Mouse (Mus musculus): ENCODE results near the gene Lats2. TPM values are rescaled to one million over a fixed set of nuclear protein-coding genes. Genes with fewer than 3 reads are reported as not detected.
A peak's percentile ranks its signal among the peaks of the same experiment; 100 is the strongest.
"Not testable (repeated sequence)": the region's sequence is repeated elsewhere in the genome, so short reads cannot be mapped to it uniquely, and the experiment has no call there.

The Lats2 gene
- polyA plus RNA-seq, 2 experiments = 25.3 to 28.5 TPM

DNA sequence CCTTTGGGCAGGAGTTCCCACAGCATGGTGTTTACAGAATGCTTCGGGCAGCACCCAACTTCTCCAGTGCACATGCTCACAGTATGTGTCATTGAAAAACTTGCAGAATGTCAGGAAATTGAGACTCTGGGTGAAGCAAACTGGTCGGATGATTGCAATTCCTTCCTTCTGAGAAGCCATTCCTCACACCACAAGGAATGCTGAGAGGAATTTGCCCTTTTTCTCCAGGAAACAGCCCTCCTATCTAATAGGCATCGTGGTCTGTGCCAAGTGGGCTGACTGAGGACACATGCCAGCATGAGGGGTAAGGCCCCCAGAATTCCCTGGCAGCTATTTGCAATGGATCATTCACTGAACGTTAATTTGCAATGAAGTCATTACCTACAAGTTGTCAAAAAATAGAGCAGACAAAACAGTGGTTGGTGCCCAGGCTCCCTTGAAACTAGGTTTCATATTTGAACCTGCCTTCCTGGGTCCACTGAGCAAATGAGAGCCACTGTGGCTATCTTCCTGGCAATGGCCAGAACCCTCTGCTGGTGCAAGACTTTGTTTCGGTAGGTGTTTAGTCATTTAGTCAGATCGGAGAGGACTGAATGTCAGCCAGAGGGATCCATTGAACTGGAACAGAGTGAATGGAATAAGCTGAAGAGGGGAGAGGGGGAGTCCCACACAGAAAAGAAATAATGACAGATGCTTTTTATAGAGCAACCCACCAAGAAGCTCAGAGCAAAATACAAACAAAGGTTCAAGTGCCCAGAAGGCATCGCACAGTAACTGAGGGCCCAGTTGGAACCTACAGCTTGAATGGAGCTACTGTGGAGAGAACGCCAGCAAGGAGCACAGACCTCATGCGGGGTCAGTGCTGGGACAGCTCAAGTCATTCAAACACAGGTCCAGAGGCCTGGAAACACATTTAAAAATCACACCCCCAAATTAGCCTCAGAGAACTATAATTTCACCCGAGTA, 2.5 kb upstream of the Lats2 start:
- no peaks in the 10 kb centered on the region for H3K36me3 ChIP-seq (ENCODE audit: control insufficient read depth, insufficient read depth, low read length)
- WGBS = 67% methylated on average over 10 of the region's 10 CpGs
- H3K4me2 ChIP-seq (replicated peaks; ENCODE audit: low read depth, low read length, severe bottlenecking) = no peak overlapping the region
- no peak for TF ChIP-seq POLR2A (IDR thresholded peaks at IDR 0.05; ENCODE audit: borderline replicate concordance, extremely low read depth, insufficient read depth, insufficient read length)
- H3K4me1 ChIP-seq (ENCODE audit: control insufficient read depth, insufficient read depth, low read length) = peaks cover 9% of the 10 kb centered on the region; the same call in 1 of the 2 replicates
- DNase-seq (ENCODE audit: low spot score) (no peak), ATAC-seq (ENCODE audit: low FRiP score, low read depth) (no peak)
- no peaks in the 10 kb centered on the region for H3K9me3 ChIP-seq (ENCODE audit: control insufficient read depth, low read length)
- peak overlapping the region; percentile 33; the same call in 1 of the 2 replicates for H3K27ac ChIP-seq (replicated peaks; ENCODE audit: low read depth, low read length)
- H3K27me3 ChIP-seq (ENCODE audit: control insufficient read depth, insufficient read depth, low read length) = no peaks in the 10 kb centered on the region
- H3K9ac ChIP-seq (ENCODE audit: low read depth, low read length, severe bottlenecking) = no peak overlapping the region
- H3K4me3 ChIP-seq (replicated peaks; ENCODE audit: low read length) = no peak overlapping the region

DNA sequence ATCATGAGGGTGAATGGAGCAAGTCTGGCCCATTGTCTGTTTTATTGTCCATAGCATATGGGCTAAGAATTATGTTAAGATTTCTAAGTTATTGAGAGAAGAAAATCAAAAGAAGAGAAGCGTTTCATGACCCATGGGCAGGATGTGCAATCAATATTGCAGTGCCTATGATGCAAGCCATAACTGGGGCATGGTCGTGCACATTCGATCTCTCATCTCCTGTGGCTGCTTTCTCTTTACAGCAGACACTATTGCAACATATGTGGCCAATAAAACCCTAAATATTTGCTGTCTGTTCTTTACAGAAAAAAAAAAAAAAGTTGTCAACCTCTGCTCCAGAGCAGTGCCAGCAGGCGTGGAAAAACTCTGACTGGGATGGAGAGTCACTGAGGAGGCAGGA, 2.1 kb downstream of the Lats2 start:
- H3K27me3 ChIP-seq (ENCODE audit: control insufficient read depth, insufficient read depth, low read length) = no peaks in the 10 kb centered on the region
- no peak overlapping the region for H3K4me2 ChIP-seq (replicated peaks; ENCODE audit: low read depth, low read length, severe bottlenecking)
- no peak for TF ChIP-seq POLR2A (IDR thresholded peaks at IDR 0.05; ENCODE audit: borderline replicate concordance, extremely low read depth, insufficient read depth, insufficient read length)
- H3K9me3 ChIP-seq (ENCODE audit: control insufficient read depth, low read length) = no peaks in the 10 kb centered on the region
- no peaks in the 10 kb centered on the region for H3K36me3 ChIP-seq (ENCODE audit: control insufficient read depth, insufficient read depth, low read length)
- H3K4me3 ChIP-seq (replicated peaks; ENCODE audit: low read length) = no peak overlapping the region
- no peak overlapping the region for H3K9ac ChIP-seq (ENCODE audit: low read depth, low read length, severe bottlenecking)
- DNase-seq (ENCODE audit: low spot score) (no peak), ATAC-seq (ENCODE audit: low FRiP score, low read depth) (no peak)
- peaks cover 9% of the 10 kb centered on the region; the same call in 1 of the 2 replicates for H3K4me1 ChIP-seq (ENCODE audit: control insufficient read depth, insufficient read depth, low read length)
- WGBS = 69% methylated on average over 4 of the region's 4 CpGs
- H3K27ac ChIP-seq (replicated peaks; ENCODE audit: low read depth, low read length) = no peak overlapping the region

DNA sequence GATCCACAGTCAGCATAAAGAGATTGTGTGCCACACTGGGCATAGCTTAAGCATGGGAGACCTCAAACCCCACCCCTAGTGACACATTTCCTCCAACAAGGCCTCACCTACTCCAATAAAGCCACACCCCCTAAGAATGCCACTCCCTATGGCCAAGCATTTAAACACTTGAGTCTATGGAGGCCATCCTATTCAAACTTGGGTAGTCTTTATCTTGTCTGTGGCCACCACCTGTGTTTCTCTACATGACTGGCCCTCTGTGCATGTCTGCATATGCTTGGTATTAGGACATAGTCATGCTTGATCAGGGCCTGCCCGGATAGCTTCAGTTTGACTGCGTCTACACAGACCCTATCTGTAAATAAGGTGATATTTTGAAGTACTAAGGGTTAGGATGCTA, 2.5 kb downstream of the Lats2 start:
- Histone ChIP-seq H3K9me3 (ENCODE audit: control insufficient read depth, low read length) (no peaks in the 10 kb centered on the region), H3K27me3 (ENCODE audit: control insufficient read depth, insufficient read depth, low read length) (no peaks in the 10 kb centered on the region), H3K27ac (replicated peaks; ENCODE audit: low read depth, low read length) (no peak overlapping the region), H3K4me2 (replicated peaks; ENCODE audit: low read depth, low read length, severe bottlenecking) (no peak overlapping the region), H3K4me1 (ENCODE audit: control insufficient read depth, insufficient read depth, low read length) (peaks cover 9% of the 10 kb centered on the region; the same call in 1 of the 2 replicates), H3K36me3 (ENCODE audit: control insufficient read depth, insufficient read depth, low read length) (no peaks in the 10 kb centered on the region), H3K9ac (ENCODE audit: low read depth, low read length, severe bottlenecking) (no peak overlapping the region), H3K4me3 (replicated peaks; ENCODE audit: low read length) (no peak overlapping the region)
- DNase-seq (ENCODE audit: low spot score) = no peak
- TF ChIP-seq POLR2A (IDR thresholded peaks at IDR 0.05; ENCODE audit: borderline replicate concordance, extremely low read depth, insufficient read depth, insufficient read length) = no peak
- 86% methylated on average over 2 of the region's 2 CpGs for WGBS
- no peak for ATAC-seq (ENCODE audit: low FRiP score, low read depth)

DNA sequence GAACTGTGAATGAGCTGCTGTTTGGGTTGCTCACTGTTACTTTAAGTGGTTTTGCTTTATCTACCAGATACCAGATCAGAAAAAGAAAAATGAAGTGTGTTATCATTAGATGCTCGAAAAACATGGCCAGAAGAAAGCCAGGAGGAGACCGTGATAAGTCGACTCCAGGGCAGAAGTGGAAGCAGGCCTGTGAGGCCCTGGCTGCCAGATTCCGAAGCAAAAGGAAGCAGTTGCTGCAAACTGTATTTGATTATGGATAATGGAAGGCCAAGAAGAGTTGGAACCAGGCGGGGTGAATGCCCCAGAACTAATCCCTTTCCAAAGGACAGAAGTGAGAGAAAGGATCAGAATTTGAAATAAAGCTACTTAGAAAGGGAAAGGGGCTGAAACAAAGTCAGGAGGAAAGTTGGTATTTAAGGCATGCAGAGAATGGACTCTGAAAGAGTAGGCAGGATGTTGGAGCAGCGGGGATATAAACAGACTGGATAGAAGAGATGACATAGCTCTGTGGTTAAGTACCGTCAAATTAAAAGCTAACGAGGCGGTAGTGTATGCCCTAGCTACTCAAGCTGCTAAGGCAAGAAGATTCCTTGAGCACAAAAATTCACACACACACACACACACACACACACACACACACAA, 4.7 kb downstream of the Lats2 start:
- Histone ChIP-seq H3K4me1 (ENCODE audit: control insufficient read depth, insufficient read depth, low read length) (no peaks in the 10 kb centered on the region), H3K9ac (ENCODE audit: low read depth, low read length, severe bottlenecking) (0 out of 2 replicates have a peak overlapping the region, but pooled peaks have one; percentile 7), H3K27ac (replicated peaks; ENCODE audit: low read depth, low read length) (0 out of 2 replicates have a peak overlapping the region, but pooled peaks have one; percentile 19), H3K9me3 (ENCODE audit: control insufficient read depth, low read length) (no peaks in the 10 kb centered on the region), H3K4me2 (replicated peaks; ENCODE audit: low read depth, low read length, severe bottlenecking) (no peak overlapping the region), H3K36me3 (ENCODE audit: control insufficient read depth, insufficient read depth, low read length) (no peaks in the 10 kb centered on the region), H3K4me3 (replicated peaks; ENCODE audit: low read length) (no peak overlapping the region), H3K27me3 (ENCODE audit: control insufficient read depth, insufficient read depth, low read length) (no peaks in the 10 kb centered on the region)
- no peak for DNase-seq (ENCODE audit: low spot score)
- ATAC-seq (ENCODE audit: low FRiP score, low read depth) = no peak
- WGBS = 28% methylated on average over 9 of the region's 9 CpGs
- TF ChIP-seq POLR2A (IDR thresholded peaks at IDR 0.05; ENCODE audit: borderline replicate concordance, extremely low read depth, insufficient read depth, insufficient read length) = no peak

DNA sequence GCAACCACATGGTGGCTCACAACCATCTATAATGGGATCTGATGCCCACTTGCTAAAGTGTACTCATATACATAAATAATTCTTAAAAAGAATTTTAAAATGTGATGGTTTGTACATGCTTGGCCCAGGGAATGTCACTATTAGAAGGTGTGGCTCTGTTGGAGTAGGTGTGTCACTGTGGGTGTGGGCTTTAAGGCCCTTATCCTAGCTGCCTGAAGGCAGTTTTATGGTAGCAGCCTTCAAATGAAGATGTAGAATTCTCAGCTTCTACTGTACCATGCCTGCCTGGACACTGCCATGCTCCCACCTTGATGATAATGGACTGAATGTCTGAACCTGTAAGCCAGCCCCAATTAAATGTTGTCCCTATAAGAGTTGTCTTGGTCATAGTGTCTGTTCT, 7.2 kb downstream of the Lats2 start:
- H3K9ac ChIP-seq (ENCODE audit: low read depth, low read length, severe bottlenecking); H3K4me1 ChIP-seq (ENCODE audit: control insufficient read depth, insufficient read depth, low read length); H3K36me3 ChIP-seq (ENCODE audit: control insufficient read depth, insufficient read depth, low read length); DNase-seq (ENCODE audit: low spot score); H3K4me3 ChIP-seq (replicated peaks; ENCODE audit: low read length); H3K9me3 ChIP-seq (ENCODE audit: control insufficient read depth, low read length); H3K27me3 ChIP-seq (ENCODE audit: control insufficient read depth, insufficient read depth, low read length); ATAC-seq (ENCODE audit: low FRiP score, low read depth); H3K4me2 ChIP-seq (replicated peaks; ENCODE audit: low read depth, low read length, severe bottlenecking); H3K27ac ChIP-seq (replicated peaks; ENCODE audit: low read depth, low read length): not testable (repeated sequence)

Data from limb, embryonic 14.5 days (tissue).